Mouse (Mus musculus): ENCODE measurements at regions not wholly inside any gene's neighbourhood (a gene's known extent, or its start where the extent isn't known, plus 50 kb on each side); places are given as distances from the start of the nearest gene placed in this dataset.

DNA sequence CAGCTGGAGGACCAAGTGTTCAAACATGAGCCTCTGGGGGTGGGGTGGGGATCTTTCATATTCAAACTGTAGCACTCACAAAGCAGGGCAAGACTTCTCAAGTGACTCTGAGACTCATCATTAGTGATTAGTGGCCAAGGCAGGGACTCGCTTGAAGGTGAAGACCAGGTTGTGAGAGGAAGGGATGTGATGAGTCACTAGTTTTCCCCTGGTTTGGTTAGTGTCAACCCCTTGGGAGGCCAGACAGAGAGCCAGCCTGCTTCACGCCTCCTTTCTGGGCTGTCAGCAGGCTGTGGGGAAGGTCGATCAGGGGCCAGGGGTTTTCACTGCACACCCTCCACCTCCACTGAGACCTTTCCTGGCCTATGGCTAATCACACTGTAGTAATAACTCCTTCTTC lies 65.2 kb downstream of the Slc30a10 start:
- 75% methylated on average over 3 of the region's 3 CpGs for WGBS
- no peak overlapping the region for H3K27ac ChIP-seq
- H3K27me3 ChIP-seq: no peaks in the 10 kb centered on the region
- no peak overlapping the region for H3K4me3 ChIP-seq (replicated peaks)
- no peak for ATAC-seq (ENCODE audit: low FRiP score)
- H3K4me1 ChIP-seq: no peaks in the 10 kb centered on the region
- H3K9ac ChIP-seq: no peak overlapping the region
- no peak overlapping the region for H3K4me2 ChIP-seq
- H3K9me3 ChIP-seq: no peaks in the 10 kb centered on the region
- no peaks in the 10 kb centered on the region for H3K36me3 ChIP-seq (replicated peaks)

DNA sequence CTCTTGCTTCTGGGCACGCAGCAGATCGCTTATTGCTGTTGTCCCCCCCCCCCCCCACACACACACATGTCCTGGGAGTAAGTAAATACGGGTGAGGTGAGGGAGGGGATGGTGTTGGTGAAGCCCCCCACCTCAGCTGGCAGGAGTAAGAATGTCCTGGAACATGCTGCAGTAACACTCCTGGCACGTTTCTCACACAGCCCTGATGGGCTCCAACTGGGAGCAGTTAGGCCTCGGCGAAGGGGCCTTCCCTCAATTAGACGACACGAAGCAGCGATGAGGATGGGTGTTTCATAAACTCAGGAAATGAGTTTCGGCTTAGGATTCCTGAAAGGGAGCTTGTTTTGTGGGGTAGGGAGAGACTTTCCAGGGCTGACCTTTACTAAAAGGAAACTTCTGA lies 69.4 kb downstream of the Slc30a10 start:
- H3K4me2 ChIP-seq: no peak overlapping the region
- no peak overlapping the region for H3K4me3 ChIP-seq (replicated peaks)
- H3K27me3 ChIP-seq: no peaks in the 10 kb centered on the region
- no peaks in the 10 kb centered on the region for H3K4me1 ChIP-seq
- H3K36me3 ChIP-seq (replicated peaks): no peaks in the 10 kb centered on the region
- no peak overlapping the region for H3K9ac ChIP-seq
- H3K27ac ChIP-seq: no peak overlapping the region
- 0 out of 2 replicates have a peak, but pooled peaks cover 4% of the 10 kb centered on the region for H3K9me3 ChIP-seq
- WGBS: 75% methylated on average over 10 of the region's 10 CpGs
- ATAC-seq (ENCODE audit: low FRiP score): no peak

DNA sequence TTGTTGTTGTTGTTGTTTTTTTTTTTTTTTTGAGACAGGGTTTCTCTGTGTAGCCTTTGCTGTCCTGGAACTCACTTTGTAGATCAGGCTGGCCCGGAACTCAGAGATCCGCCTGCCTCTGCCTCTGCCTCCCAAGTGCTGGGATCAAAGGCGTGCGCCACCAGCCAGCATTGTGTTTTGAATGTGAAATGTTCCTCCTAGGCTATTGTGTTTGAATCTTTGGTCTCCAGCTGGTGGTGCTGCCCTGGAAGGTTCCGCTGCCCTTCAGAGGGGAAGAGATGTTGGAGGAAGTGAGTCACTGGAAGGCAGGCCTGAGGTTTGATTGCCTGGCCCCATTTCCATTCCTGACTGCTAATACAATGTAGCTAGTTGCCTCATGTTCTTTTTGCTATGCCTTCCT lies 78.8 kb downstream of the Slc30a10 start:
- Histone ChIP-seq H3K4me2 (no peak overlapping the region), H3K4me1 (no peaks in the 10 kb centered on the region), H3K27me3 (no peaks in the 10 kb centered on the region), H3K9ac (no peak overlapping the region), H3K27ac (no peak overlapping the region), H3K9me3 (no peaks in the 10 kb centered on the region), H3K36me3 (replicated peaks) (no peaks in the 10 kb centered on the region), H3K4me3 (replicated peaks) (no peak overlapping the region)
- 93% methylated on average over 5 of the region's 5 CpGs for WGBS
- no peak for ATAC-seq (ENCODE audit: low FRiP score)

DNA sequence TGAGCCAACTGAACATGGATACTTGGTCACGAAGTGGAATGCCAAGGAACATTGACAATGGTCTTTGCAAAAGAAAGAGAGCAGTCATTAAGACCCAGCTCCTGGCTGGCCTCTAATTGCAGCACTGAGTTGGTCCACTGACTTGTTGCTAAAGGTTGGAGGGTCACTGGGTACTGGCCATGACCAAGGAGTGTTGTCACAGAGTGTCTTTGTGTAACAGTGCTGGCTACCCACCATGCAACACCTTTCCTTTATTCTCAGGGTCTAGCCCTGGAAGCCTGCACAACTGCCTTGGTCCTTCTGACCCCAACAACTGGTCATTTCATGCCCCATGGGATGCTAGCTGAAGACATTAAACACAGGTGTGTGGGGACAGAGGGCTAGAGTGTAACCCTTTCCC lies 79.5 kb downstream of the Slc30a10 start:
- ATAC-seq (ENCODE audit: low FRiP score): no peak
- no peaks in the 10 kb centered on the region for H3K9me3 ChIP-seq
- 84% methylated on average over 1 of the region's 1 CpGs for WGBS
- no peak overlapping the region for H3K4me3 ChIP-seq (replicated peaks)
- no peak overlapping the region for H3K4me2 ChIP-seq
- H3K27ac ChIP-seq: no peak overlapping the region
- no peak overlapping the region for H3K9ac ChIP-seq
- no peaks in the 10 kb centered on the region for H3K4me1 ChIP-seq
- H3K36me3 ChIP-seq (replicated peaks): no peaks in the 10 kb centered on the region
- no peaks in the 10 kb centered on the region for H3K27me3 ChIP-seq

DNA sequence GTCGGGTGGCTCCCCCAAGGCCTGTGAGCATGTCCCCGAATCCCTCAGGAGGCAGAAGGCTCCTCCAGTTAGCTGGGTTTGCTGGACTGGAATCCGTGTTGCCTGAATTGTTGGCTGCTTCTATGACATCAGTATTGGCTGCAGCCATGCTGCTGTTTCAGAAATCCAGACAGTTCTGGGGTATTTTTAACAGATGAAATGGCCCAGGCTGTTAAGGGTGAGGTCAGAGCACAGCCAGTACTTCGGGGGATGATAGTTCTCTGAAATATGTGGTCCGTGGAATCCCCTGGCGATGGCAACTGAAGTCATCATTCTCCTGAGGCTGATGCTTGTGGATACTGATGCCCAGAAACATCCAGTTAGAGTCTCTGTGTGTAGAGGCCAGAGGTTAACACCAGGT lies 80.7 kb downstream of the Slc30a10 start:
- Histone ChIP-seq H3K4me3 (replicated peaks) (no peak overlapping the region), H3K4me1 (no peaks in the 10 kb centered on the region), H3K27me3 (no peaks in the 10 kb centered on the region), H3K4me2 (no peak overlapping the region), H3K36me3 (replicated peaks) (no peaks in the 10 kb centered on the region), H3K27ac (no peak overlapping the region), H3K9ac (no peak overlapping the region), H3K9me3 (no peaks in the 10 kb centered on the region)
- no peak for ATAC-seq (ENCODE audit: low FRiP score)
- WGBS: 91% methylated on average over 6 of the region's 6 CpGs

DNA sequence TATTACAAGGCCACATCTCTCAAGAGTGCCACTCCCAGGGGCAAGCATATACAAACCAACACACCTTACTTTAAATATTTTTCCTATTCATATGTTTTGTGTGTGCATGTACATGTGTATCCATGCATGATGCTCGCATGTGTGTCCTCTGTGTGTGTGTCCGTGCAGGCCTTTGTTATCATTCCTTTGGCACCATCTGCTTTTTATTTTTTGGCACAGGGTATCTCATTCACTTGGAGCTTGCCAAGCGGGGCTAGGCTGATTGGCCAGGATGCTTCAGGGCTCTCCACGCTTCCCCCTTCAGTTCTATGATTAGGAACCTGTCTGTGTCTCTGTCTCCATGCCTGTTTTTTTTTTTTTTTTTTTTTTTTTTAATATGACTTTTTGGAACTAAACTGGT lies 82.6 kb downstream of the Slc30a10 start:
- Histone ChIP-seq H3K4me1 (no peaks in the 10 kb centered on the region), H3K4me2 (no peak overlapping the region), H3K36me3 (replicated peaks) (no peaks in the 10 kb centered on the region), H3K27ac (no peak overlapping the region), H3K4me3 (replicated peaks) (no peak overlapping the region), H3K27me3 (no peaks in the 10 kb centered on the region), H3K9me3 (no peaks in the 10 kb centered on the region), H3K9ac (no peak overlapping the region)
- WGBS: 85% methylated on average over 4 of the region's 4 CpGs
- ATAC-seq (ENCODE audit: low FRiP score): no peak

DNA sequence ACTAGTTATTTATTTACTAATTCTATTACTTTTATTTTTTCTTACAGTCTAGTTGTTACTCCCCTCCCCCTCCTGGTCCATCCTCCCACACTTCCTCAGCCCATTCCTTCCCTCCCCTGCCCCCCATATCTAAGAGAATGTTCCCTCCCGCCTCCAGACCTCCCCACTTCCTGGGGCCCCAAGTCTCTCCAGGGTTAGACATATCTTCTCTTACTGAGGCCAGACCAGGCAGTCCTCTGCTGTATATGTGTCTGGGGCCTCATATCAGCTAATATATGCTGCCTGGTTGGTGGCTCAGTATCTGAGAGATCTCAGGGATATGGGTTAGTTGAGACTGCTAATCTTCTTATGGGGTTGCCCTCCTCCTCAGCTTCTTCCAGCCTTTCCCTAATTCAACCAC lies 84.8 kb downstream of the Slc30a10 start:
- Histone ChIP-seq H3K36me3 (replicated peaks) (no peaks in the 10 kb centered on the region), H3K4me2 (no peak overlapping the region), H3K9ac (no peak overlapping the region), H3K27ac (no peak overlapping the region), H3K4me1 (no peaks in the 10 kb centered on the region), H3K9me3 (no peaks in the 10 kb centered on the region), H3K27me3 (no peaks in the 10 kb centered on the region), H3K4me3 (replicated peaks) (no peak overlapping the region)
- WGBS: 75% methylated on average over 1 of the region's 1 CpGs
- ATAC-seq (ENCODE audit: low FRiP score): no peak

DNA sequence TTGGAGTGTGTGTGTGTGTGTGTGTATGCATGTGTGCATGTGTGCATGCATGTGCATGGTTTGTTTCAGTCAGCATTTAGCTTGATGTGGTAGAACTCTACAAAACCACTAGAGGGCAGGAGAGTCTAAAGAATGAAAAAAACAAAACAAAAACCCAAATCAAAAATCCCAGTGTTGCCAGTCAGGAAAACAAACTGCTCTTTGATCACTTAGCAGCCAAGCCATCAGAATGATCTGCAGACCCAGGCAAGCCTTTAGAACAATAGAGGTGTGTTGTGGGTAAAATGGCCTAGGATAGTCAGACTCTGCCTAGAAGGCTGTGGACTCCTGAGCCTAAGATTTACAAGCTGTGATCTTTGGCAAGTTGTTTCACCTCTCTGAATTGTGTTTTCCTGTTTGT lies 91.7 kb downstream of the Slc30a10 start:
- H3K9ac ChIP-seq: no peak overlapping the region
- H3K36me3 ChIP-seq (replicated peaks): no peaks in the 10 kb centered on the region
- H3K27ac ChIP-seq: no peak overlapping the region
- no peaks in the 10 kb centered on the region for H3K9me3 ChIP-seq
- H3K4me1 ChIP-seq: no peaks in the 10 kb centered on the region
- H3K4me2 ChIP-seq: no peak overlapping the region
- no peak overlapping the region for H3K4me3 ChIP-seq (replicated peaks)
- no peaks in the 10 kb centered on the region for H3K27me3 ChIP-seq
- ATAC-seq (ENCODE audit: low FRiP score): no peak

DNA sequence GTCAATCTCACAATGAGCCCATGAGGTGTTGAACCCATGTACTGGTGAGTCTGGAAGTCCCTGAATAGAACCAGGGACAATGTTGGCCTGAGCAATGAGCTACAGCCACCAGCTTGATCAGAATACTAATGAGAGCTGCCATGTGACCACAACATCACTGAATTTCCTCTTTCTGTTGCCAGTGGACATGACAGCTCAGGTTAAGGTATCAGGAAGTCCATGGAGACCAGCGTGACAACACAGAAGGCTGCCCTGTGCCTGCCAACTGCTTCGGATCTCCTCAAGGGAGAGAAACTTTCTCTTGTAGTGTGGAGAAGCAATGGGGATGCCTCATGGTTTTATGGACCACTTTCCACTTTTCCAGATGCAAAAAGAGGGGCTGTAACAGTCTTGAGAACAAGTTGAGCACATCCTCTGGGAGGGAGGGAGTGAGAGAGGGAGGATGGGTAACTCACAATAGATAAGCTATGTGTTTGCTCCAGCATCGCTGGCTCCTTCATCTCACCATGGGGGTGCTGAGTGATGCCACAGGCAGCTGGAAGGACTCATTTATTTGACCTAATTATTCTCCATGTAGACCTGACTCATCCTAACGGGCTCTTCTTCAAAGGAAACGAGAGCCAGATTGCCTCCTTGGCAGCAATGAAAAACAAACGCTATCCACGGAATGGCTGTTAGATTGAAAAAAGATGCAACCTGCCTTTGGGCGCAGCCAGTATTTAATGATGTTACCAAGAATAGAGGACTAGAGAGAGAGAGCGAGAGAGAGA lies 118.3 kb downstream of the Slc30a10 start:
- Histone ChIP-seq H3K27ac (no peak overlapping the region), H3K4me1 (no peaks in the 10 kb centered on the region), H3K9me3 (no peaks in the 10 kb centered on the region), H3K4me2 (no peak overlapping the region), H3K4me3 (replicated peaks) (no peak overlapping the region), H3K36me3 (replicated peaks) (no peaks in the 10 kb centered on the region), H3K9ac (no peak overlapping the region), H3K27me3 (no peaks in the 10 kb centered on the region)
- no peak for ATAC-seq (ENCODE audit: low FRiP score)
- WGBS: 53% methylated on average over 9 of the region's 9 CpGs

DNA sequence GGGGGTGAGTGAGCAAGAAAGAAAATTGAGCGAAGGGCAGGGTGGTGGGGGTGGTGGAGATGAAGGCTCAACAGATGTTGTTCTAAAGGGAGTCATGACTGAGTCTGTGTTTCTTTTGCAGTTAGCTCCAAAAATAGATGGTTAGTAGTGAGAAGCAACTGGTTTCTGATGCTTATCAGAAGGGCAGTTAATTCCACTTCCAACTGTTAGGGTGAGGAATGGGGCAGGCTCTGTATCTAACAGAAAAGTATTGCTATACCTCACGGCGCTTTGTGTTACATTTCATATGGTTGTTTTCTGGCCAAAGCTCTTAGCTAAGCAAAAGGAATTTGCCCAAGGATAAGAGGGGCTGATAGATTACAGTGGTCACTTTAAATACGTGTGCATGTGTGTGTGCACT lies 120.3 kb downstream of the Slc30a10 start:
- H3K4me3 ChIP-seq (replicated peaks): no peak overlapping the region
- H3K36me3 ChIP-seq (replicated peaks): no peaks in the 10 kb centered on the region
- H3K9ac ChIP-seq: no peak overlapping the region
- H3K4me1 ChIP-seq: no peaks in the 10 kb centered on the region
- no peaks in the 10 kb centered on the region for H3K27me3 ChIP-seq
- no peak for ATAC-seq (ENCODE audit: low FRiP score)
- H3K4me2 ChIP-seq: no peak overlapping the region
- no peak overlapping the region for H3K27ac ChIP-seq
- 81% methylated on average over 4 of the region's 4 CpGs for WGBS
- H3K9me3 ChIP-seq: peaks cover 4% of the 10 kb centered on the region; the same call in 1 of the 2 replicates

DNA sequence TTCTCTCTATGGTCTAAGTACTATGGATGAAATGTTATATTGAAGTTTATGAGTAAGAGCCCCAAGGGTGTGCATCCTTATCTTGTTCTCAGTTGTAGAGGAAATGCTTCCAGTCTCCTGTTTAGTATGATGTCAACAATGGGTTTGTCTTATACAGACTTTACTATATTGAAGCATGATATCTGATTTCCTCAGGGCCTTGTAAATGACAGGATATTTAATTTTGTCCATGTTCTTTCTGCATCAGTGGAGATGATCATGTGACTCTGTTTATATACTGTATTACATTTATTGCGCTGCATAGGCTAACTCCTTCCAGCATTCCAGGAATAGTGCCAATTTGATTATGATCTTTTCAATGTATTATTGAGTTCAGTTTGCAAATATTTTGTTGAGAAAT lies 125.2 kb downstream of the Slc30a10 start:
- Histone ChIP-seq H3K36me3 (replicated peaks) (no peaks in the 10 kb centered on the region), H3K9me3 (peaks cover 4% of the 10 kb centered on the region; the same call in 1 of the 2 replicates), H3K27me3 (no peaks in the 10 kb centered on the region), H3K4me2 (no peak overlapping the region), H3K4me1 (no peaks in the 10 kb centered on the region), H3K9ac (no peak overlapping the region), H3K4me3 (replicated peaks) (no peak overlapping the region), H3K27ac (no peak overlapping the region)
- 97% methylated on average over 1 of the region's 1 CpGs for WGBS
- no peak for ATAC-seq (ENCODE audit: low FRiP score)

DNA sequence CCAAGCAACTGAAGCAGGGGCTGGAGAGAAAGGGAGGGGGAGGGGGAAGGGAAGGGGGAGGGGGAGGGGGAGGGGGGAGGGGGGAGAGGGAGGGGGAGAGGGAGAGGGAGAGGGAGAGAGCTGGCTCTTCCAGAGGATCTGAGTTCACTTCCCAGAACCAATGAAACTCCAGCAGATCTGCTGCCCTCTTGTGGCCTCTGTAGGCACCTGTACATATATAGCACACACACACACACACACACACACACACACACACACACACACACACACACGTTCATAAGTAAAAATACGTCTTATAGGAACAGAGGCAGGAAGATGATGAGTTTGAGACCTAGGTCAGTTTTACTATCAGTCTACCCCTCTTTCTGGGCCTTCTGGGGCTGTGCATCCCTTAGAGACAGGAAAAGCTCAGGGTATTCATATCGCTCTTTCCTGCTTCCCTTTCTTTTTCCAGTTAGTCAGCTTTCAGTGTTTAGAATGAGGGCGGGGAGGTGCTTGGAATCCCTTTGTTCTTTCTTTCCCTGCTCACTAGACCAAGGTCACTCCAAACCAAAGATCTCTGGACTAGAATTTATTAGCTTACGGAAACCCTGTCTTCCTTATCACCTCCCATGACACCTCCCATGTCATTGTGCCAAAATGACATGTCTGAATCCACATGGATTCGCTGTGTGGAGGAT lies 130.7 kb downstream of the Slc30a10 start:
- no peak for ATAC-seq (ENCODE audit: low FRiP score)
- Histone ChIP-seq H3K4me2 (no peak overlapping the region), H3K27ac (no peak overlapping the region), H3K4me3 (replicated peaks) (no peak overlapping the region), H3K27me3 (no peaks in the 10 kb centered on the region), H3K9me3 (0 out of 2 replicates have a peak, but pooled peaks cover 5% of the 10 kb centered on the region), H3K36me3 (replicated peaks) (no peaks in the 10 kb centered on the region), H3K9ac (no peak overlapping the region), H3K4me1 (no peaks in the 10 kb centered on the region)
- 89% methylated on average over 6 of the region's 6 CpGs for WGBS
